15 mouse cellular contexts compared by ENCODE assay signal in the genomic region with DNA sequence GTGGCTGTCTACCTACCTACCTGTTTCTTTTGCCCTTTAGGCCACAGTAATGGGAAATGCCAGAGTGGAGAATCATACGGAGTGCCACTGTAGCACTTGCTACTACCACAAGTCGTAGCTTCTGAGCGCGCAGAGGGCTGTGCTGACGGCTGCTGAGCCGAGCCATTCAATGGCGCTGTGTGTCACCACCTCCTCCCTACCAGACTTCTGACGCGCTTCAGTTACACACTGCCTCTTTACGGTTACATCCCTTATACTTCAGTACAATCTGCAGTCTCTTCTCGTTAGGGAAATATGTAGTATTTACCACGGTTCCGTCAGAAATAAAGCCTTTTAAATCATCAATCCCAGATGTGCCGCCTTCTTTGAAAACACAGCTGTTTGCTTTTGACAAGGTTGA. TPM values are rescaled to one million over a fixed set of nuclear protein-coding genes. Genes with fewer than 3 reads are reported as not detected.
DNase-seq lines count a peak whose midpoint lies in the region; ATAC-seq lines count a peak whose summit lies in the region.
"Had no signal": no experiment of that assay in that cellular context is flagged by ENCODE, and none has a peak within 500 bp of the region (broad histone marks: within the 10 kb centered on the region; RNA-seq: fewer than 3 reads in every experiment).

No protein-coding gene starts in this region.

- no peak for DNase-seq in heart, adult 9 months (ENCODE audit: low spot score in 2 of 2)
- no peak for DNase-seq in lung, postnatal 10 days
- DNase-seq in ZHBTc4 (ENCODE audit: low read depth, low spot score), result peak; percentile 70
- no peak for DNase-seq in thymus, postnatal 25 days
- no peak for DNase-seq in cerebellum, adult 18-20 months
- DNase-seq: cerebellum, adult 8-10 months; lung, adult 2 months; spleen, adult 18-20 months; thymus, postnatal 14 days had no signal

- no peaks in the 10 kb centered on the region for H3K9me3 ChIP-seq in heart, embryonic 13.5 days
- H3K9me3 ChIP-seq in lung, embryonic 16.5 days (ENCODE audit: control insufficient read depth, low read length), result no peaks in the 10 kb centered on the region
- H3K9me3 ChIP-seq in intestine, embryonic 15.5 days, result no peaks in the 10 kb centered on the region

- no peak for ATAC-seq in heart, embryonic 13.5 days (ENCODE audit: extremely low read depth, insufficient number of reproducible peaks, low FRiP score, low TSS enrichment)
- ATAC-seq in lung, embryonic 16.5 days (ENCODE audit: low read depth), result 0 out of 2 replicates have a peak, but pooled peaks have one; percentile 34
- peak; percentile 40; the same call in 1 of the 2 replicates for ATAC-seq in intestine, embryonic 15.5 days

- peaks cover 3% of the 10 kb centered on the region; the same call in 1 of the 2 replicates for H3K4me1 ChIP-seq in heart, embryonic 13.5 days
- H3K4me1 ChIP-seq in lung, embryonic 16.5 days (replicated peaks; ENCODE audit: control insufficient read depth, insufficient read depth, low read length), result no peaks in the 10 kb centered on the region
- no peaks in the 10 kb centered on the region for H3K4me1 ChIP-seq in intestine, embryonic 15.5 days (replicated peaks)

- H3K36me3 ChIP-seq in heart, embryonic 13.5 days, result no peaks in the 10 kb centered on the region
- no peaks in the 10 kb centered on the region for H3K36me3 ChIP-seq in lung, embryonic 16.5 days (ENCODE audit: control insufficient read depth, insufficient read depth, low read length)
- H3K36me3 ChIP-seq in intestine, embryonic 15.5 days, result no peaks in the 10 kb centered on the region

- H3K4me3 ChIP-seq in heart, embryonic 13.5 days, result 0 out of 2 replicates have a peak overlapping the region, but pooled peaks have one; percentile 21
- H3K4me3 ChIP-seq in lung, embryonic 16.5 days (ENCODE audit: low read length), result no peak overlapping the region
- H3K4me3 ChIP-seq in intestine, embryonic 15.5 days (replicated peaks), result no peak overlapping the region
- H3K4me3 ChIP-seq: erythroblast, embryonic 14.5 days; layer of hippocampus, adult 2 months had no signal

- 43% methylated on average over 14 of the region's 14 CpGs for WGBS in heart, embryonic 13.5 days
- WGBS in lung, embryonic 16.5 days, result 40% methylated on average over 14 of the region's 14 CpGs
- 40% methylated on average over 14 of the region's 14 CpGs for WGBS in intestine, embryonic 15.5 days

- no peaks in the 10 kb centered on the region for H3K27me3 ChIP-seq in heart, embryonic 13.5 days (replicated peaks)
- H3K27me3 ChIP-seq in lung, embryonic 16.5 days (ENCODE audit: control insufficient read depth, insufficient read depth, low read depth, low read length), result no peaks in the 10 kb centered on the region
- no peaks in the 10 kb centered on the region for H3K27me3 ChIP-seq in intestine, embryonic 15.5 days (replicated peaks)

- no peak overlapping the region for H3K27ac ChIP-seq in heart, embryonic 13.5 days (replicated peaks)
- no peak overlapping the region for H3K27ac ChIP-seq in lung, embryonic 16.5 days (ENCODE audit: low read length)
- H3K27ac ChIP-seq in intestine, embryonic 15.5 days, result peak overlapping the region; percentile 27; the same call in 1 of the 2 replicates
- H3K27ac ChIP-seq: hindbrain, embryonic 14.5 days; layer of hippocampus, adult 2 months had no signal

- H3K9ac ChIP-seq in heart, embryonic 13.5 days, result no peak overlapping the region
- no peak overlapping the region for H3K9ac ChIP-seq in lung, embryonic 16.5 days (ENCODE audit: low read length)
- H3K9ac ChIP-seq in intestine, embryonic 15.5 days, result no peak overlapping the region
- H3K9ac ChIP-seq: hindbrain, embryonic 14.5 days had no signal

- H3K4me2 ChIP-seq in heart, embryonic 13.5 days, result peak overlapping the region; percentile 42
- H3K4me2 ChIP-seq in lung, embryonic 16.5 days (ENCODE audit: low read depth, low read length), result no peak overlapping the region; the same call in 1 of the 2 replicates
- peak overlapping the region; percentile 24; the same call in 1 of the 2 replicates for H3K4me2 ChIP-seq in intestine, embryonic 15.5 days (replicated peaks)
- H3K4me2 ChIP-seq: hindbrain, embryonic 14.5 days had no signal

RNA-seq across cellular contexts. Expression of gene Cga, which starts 13.4 kb away (rescaled TPM):
- polyA plus RNA-seq in heart, embryonic 13.5 days (2015; fragmentation: Nextera tagmentation; extraction: Ambion mirVana), result not detected in 2 replicates
- not detected in 2 replicates for polyA plus RNA-seq in lung, embryonic 16.5 days (2015; fragmentation: Nextera tagmentation; extraction: Ambion mirVana)
- not detected in 2 replicates for polyA plus RNA-seq in intestine, embryonic 15.5 days (2015; fragmentation: Nextera tagmentation; extraction: Ambion mirVana)
- polyA plus RNA-seq: erythroblast, embryonic 14.5 days; hindbrain, embryonic 14.5 days; lung, adult 2 months had no signal

RNA-seq across cellular contexts. Expression of gene Zfp292, which starts 24.3 kb away (rescaled TPM):
- polyA plus RNA-seq in heart, embryonic 13.5 days (2015; fragmentation: Nextera tagmentation; extraction: Ambion mirVana), result 11.3 and 12.2 TPM in 2 replicates
- polyA plus RNA-seq in lung, embryonic 16.5 days (2015; fragmentation: Nextera tagmentation; extraction: Ambion mirVana), result 16.2 and 16.5 TPM in 2 replicates
- 14.9 and 16.8 TPM in 2 replicates for polyA plus RNA-seq in intestine, embryonic 15.5 days (2015; fragmentation: Nextera tagmentation; extraction: Ambion mirVana)
